Mouse (Mus musculus) gastrocnemius, postnatal 10 days (tissue): Measurements from ENCODE around the gene Fam71f2. TPM values are rescaled to one million over a fixed set of nuclear protein-coding genes. Genes with fewer than 3 reads are reported as not detected.

Source experiments
- total RNA-seq, 2 experiments: library from RNA; stranded (reverse); gene quantifications; 2 replicates each; pipeline ENCODE4 v1.2.3; 2021

Fam71f2 gene
- total RNA-seq, 2 experiments from 2014 or later = 0.27 TPM; not detected in 1

Other genes starting within 250 kb of the Fam71f2 start
- gene Lep, start 219.4 kb upstream of the Fam71f2 start, total RNA-seq = 1 to 10 TPM; 1.1 to 2.0 TPM
- 10 to 100 TPM; 16.7 to 19.0 TPM for gene Rbm28, start 114.6 kb upstream of the Fam71f2 start, total RNA-seq
- gene Prrt4, start 100.0 kb upstream of the Fam71f2 start, total RNA-seq = 1 to 10 TPM in 1 of 2 experiments, under 1 TPM in 1; 0.78 to 1.2 TPM
- gene Impdh1, start 63.2 kb upstream of the Fam71f2 start, total RNA-seq = 10 to 100 TPM; 23.4 to 24.7 TPM
- gene Hilpda, start 7.1 kb upstream of the Fam71f2 start, total RNA-seq = 1 to 10 TPM; 6.9 to 8.8 TPM
- gene Fam71f1, start 39.5 kb downstream of the Fam71f2 start, total RNA-seq = not detected
- gene Calu, start 68.5 kb downstream of the Fam71f2 start, total RNA-seq = 100 to 1,000 TPM; 169 to 187 TPM
- gene Opn1sw, start 108.9 kb downstream of the Fam71f2 start, total RNA-seq = under 1 TPM; 0.26 to 0.47 TPM
- gene Ccdc136, start 116.7 kb downstream of the Fam71f2 start, total RNA-seq = 10 to 100 TPM; 13.4 to 15.2 TPM
- gene Flnc, start 153.7 kb downstream of the Fam71f2 start, total RNA-seq = 100 to 1,000 TPM; 393 to 460 TPM
- gene Atp6v1f, start 188.1 kb downstream of the Fam71f2 start, total RNA-seq = 100 to 1,000 TPM; 101 to 102 TPM
- under 1 TPM in 1 of 2 experiments, not detected in 1; 0.41 TPM for gene Atp6v1fnb, start 191.8 kb downstream of the Fam71f2 start, total RNA-seq
- gene Kcp, start 228.4 kb downstream of the Fam71f2 start, total RNA-seq = 10 to 100 TPM; 19.0 to 27.2 TPM
- gene Irf5, start 247.0 kb downstream of the Fam71f2 start, total RNA-seq = 1 to 10 TPM; 1.8 to 2.8 TPM